Mouse (Mus musculus) liver, embryonic 14.5 days (tissue): ENCODE results near the gene Tmem200a.

Experiments
- CTCF ChIP-seq: IDR thresholded peaks from 2 replicates; pipeline ENCODE4 v1.5.1; 2016; ENCODE audit warnings: antibody characterized with exemption, low read depth, control low read depth
- EP300 ChIP-seq: IDR thresholded peaks from 2 replicates; pipeline ENCODE4 v1.6.1; 2016; ENCODE audit warnings: antibody characterized with exemption, low read depth

DNA sequence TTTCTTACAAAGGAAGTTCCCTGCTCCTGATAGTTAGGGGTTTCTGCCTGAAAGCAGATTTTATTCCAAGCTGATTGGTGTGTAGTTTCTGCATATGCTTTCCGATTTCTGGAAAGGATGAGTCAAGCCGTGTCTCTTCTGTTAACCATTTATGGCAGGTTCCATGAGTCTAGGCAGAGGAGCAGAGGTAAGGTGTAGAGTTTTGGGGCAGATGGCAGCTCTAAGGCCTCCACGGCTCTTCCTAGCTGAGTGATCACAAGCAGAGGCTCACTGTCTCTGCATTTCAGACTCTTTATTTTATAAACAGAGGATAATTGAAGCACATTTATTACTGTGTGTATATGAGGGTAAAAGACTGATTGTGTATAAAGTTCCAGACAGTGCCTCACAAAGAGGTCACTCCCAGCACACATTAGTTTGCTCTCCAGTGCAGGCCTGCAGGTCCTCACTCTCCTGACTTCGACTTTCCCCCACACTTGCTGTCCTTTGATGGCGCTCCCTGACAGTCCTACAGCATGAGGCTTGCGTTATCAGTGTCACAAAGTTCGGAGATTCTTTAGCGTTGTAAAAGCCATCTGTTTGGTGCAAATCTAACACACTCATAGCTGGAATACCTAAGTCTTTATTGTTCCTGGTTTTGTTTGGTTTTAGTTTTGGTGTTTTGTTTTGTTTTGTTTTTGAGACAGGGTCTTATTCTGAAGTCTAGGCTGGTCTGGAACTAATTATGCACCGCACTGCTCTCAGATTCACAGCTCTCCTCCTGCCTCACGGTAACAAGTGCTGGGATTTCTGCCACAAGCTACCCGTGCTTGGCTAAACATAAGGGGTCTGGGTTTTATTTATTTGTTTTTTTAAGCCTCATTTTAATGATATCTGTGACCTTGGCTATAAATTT is 151.1 kb downstream of the Tmem200a start:
- TF ChIP-seq CTCF (no peak), EP300 (no peak)
